Mouse (Mus musculus) adrenal gland, adult 8-10 months (tissue): Measurements from ENCODE around the gene Hyal1. TPM values are rescaled to one million over a fixed set of nuclear protein-coding genes. Genes with fewer than 3 reads are reported as not detected.
A peak's percentile ranks its signal among the peaks of the same experiment; 100 is the strongest.

ENCODE experiments used
- DNase-seq: peaks from one replicate; pipeline ENCODE4 v3.0.0; 2022
- total RNA-seq, 4 experiments: library from RNA; stranded (reverse); gene quantifications; 2 replicates each; pipeline ENCODE4 v1.2.4; 2022

The Hyal1 gene
- total RNA-seq, 4 experiments from 2014 or later = 7.7 to 14.2 (median 9.3) TPM

DNA sequence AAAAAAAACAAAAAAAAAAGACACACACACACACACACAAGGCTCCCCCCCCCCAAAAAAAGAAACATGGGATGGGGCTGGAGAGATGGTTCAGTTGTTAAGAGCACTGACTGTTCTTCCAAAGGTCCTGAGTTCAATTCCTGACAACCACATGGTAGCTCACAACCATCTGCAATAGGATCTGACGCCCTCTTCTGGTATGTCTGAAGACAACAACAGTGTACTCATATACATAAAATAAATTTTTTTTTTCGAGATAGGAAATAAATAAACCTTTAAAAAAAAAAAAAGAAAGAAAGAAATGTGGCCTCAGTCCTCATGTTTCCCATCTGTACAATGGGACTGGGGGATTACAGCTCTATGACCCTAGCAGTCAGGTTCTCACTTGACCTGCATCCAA, 40.7 kb downstream of the Hyal1 start:
- no peak for DNase-seq

DNA sequence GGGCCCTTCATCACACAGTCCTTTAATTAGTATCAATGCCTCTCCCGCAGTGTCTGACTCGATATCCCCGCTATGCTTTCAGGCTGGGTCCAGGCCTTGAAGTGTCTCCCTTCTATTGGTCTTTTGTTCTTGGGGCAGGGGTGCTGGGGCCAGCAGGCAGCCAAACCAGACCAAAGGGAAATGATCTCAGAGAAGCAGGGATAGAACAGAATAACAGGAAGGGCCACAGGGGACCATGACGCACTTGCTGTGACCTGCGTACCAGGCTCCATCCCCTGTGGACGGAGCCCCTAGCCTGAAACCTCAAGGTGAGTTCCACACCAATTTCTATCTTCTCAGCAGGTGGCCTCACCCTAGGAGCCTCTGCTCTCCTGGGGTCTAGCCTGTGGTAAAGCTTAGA, 41.4 kb downstream of the Hyal1 start:
- no peak for DNase-seq

DNA sequence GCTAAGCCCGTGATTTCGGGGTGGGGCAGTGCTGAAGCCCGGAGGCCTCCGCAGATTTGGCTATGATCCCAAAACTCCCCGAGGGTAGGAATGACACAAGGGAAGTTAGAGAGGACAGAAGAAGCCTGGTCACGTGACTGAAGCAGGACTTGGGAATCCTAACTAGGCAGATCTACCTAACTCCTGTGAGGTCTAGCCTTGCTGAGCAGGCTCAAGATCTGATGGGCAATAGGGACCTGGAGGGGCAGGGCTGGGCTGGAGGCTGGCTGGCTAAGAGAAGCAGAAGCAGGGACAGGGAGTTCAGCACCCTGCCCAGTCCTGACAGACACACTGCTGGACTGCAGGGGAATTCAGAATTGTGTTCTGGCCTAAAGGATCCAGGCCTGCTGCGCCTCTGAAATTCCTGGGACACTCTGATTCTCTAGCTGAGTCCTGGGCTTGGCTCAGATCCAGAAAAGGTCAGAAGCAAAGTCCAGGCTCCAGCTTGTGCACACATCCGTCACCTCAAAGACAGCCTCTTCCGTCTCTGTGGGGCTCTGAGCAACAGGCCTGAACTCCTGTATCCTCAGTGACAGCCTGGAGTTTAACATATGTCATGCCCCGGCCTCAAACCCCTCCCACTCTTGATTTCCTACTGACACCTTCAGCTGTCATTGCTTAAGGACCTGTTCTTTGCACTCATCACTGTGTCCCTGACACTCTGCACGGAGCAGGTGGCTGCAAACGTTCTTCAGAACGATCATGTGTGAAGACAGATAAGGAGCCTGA, 42.2 kb downstream of the Hyal1 start:
- peak; percentile 59 for DNase-seq

DNA sequence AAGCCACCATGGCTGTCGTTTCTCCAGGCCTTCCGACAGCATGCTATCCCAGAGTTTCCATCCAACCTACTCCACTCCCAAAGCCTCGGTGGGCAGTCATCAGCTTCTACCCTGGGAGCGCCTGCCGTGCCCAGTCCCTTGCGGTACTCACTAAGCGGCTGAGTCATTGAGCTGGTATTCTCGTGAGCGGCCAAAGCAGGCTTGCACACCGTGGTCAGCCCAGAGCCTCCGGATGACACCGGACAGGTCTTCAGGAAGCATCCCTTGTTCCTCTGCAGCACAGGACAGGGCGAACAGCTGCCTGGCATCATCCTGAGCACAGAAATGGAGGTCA, 42.8 kb downstream of the Hyal1 start:
- no peak for DNase-seq

DNA sequence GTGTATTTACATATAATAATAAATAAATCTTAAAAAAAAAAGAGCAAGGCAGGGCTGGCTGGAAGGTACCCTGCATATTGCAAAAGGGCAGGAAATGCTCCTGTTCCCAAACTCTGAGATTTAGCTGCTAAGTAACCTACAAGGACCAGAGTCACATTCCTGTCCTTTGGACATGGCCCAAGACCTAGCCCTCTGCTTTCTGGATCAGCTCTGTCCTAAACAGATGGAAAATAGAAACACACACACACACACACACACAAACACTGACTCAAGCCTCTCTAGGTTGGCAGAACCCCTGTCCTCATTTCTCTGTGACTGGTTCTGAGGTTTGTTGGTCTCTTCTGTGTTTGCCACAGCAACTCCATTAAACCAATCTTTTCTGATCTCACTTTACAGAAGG, 44.2 kb downstream of the Hyal1 start:
- DNase-seq = no peak

DNA sequence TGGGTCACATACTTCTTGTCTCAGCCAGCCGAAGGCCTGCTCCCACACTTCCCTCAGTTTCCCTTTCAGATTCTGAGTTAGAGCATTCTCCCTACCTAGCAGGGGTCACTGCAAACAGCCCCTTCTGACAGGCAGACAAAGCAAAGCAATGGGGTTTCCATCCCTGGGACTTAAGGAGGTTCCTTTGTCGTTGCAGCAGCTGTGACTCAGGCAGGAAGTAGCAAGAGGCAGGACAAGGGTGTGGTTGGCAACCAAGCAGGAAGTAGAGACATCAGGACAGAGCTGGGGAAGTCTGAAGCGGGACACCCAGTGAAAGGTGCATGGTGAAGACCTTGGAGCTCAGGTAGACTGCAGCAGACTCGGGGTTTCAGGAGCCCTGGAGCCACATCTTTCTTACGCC, 47.8 kb downstream of the Hyal1 start:
- DNase-seq = no peak

DNA sequence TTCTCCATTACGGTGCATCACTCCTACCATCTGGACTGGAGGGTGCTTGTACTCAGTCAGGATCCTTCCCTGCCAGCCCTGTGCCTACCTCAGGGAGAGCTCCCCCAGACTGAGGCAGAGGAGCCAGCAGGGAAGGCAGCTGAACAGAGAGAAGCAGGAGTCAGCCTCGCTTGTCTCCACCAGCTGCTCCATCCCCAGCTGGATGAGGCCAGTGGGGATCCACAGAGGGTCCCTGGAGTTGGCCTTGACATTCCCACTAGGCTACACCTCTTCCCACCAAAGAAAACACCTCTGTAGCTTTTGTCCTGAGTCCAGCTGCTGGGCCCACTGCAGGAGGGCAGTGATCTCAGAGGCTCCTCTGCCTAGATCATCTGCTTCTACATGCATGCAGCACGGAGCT, 48.2 kb downstream of the Hyal1 start:
- no peak for DNase-seq

DNA sequence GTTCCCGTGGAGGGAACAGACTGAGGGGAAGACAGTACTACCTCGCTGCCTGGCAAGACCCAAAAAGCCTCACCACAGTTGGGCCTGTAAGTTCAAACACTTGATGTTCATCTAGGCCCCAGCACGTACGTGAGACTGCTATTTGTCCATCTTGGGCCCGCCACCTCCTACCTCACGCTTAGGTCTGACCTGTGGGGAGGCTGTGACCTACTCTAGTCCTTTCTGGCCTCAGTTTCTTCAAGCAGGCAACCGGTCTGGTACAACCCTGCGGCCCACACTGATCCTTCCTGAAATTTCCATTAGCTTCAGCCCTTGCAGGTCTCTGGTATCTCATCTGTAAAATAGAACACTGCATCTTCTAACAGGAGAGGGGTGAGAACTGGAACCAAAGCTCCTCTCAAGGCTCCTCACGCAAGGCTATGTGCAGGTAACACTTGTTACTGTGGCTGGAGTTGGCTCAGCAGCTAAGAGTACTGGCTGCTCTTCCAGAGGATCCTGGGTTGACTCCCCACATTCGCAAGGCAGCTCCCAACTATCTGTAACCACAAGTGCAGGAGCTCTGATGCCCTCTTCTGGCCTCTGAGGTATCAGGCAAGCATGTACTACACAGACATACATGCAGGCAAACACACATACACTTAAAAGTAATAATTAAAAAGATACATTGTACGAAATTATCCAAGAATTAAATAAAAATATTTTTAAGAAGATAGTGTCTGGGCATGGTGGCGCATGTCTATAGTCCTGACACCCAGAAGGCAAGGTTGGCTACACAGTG, 48.8 kb downstream of the Hyal1 start:
- no peak for DNase-seq

DNA sequence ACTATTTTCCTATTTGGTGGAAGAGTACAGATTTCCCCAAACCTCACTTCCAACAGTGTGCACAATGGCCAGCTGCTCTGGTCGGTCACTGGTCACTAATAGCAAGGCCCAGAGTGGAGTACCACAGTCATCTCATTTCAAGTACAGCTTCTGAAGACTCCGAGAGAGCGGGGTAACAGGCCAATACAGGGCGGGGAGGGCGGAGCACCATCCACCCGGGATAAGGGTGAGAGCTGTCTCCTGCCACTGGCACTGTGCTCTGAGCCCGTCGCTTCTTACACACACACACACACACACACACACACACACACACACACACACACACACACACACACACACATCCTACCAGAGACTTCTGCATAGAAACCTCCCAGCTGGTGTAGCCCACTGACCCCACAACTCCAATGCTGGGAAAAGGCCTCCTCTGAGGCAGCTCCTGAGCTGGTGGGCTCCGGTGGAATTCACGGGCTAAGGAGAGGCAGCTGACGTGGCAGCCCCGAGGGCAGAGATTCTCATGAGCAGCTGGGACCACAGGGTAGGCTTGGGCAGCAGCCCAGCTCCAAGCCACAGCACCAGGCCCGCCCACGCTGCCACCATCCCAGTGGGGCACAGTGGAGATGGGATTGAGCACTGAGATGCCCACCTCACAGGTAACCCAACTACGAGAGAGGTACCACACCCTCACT, 49.6 kb downstream of the Hyal1 start:
- DNase-seq = no peak

DNA sequence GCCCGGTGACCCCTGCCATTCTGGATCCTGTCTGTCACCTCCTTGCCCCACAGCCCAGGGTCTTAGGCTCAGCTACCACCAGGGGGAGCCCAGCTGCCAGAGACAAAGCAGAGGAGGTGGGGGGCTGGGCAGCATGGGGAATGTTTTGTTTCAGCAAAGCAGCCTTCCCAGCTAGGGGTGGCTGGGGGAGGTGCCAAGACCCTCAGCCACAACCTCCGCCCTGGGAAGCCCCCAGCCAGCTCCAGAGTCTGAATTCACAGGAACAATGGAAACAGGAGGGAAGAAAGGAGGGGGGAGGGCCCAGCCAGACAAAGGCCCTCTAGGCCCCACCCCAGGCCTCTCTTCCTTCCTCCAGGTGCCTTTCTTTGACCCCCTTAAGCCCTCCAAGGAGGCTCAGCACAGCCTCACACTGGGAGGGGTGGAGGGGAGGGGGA, 50.1 kb downstream of the Hyal1 start:
- DNase-seq = peak; percentile 61

DNA sequence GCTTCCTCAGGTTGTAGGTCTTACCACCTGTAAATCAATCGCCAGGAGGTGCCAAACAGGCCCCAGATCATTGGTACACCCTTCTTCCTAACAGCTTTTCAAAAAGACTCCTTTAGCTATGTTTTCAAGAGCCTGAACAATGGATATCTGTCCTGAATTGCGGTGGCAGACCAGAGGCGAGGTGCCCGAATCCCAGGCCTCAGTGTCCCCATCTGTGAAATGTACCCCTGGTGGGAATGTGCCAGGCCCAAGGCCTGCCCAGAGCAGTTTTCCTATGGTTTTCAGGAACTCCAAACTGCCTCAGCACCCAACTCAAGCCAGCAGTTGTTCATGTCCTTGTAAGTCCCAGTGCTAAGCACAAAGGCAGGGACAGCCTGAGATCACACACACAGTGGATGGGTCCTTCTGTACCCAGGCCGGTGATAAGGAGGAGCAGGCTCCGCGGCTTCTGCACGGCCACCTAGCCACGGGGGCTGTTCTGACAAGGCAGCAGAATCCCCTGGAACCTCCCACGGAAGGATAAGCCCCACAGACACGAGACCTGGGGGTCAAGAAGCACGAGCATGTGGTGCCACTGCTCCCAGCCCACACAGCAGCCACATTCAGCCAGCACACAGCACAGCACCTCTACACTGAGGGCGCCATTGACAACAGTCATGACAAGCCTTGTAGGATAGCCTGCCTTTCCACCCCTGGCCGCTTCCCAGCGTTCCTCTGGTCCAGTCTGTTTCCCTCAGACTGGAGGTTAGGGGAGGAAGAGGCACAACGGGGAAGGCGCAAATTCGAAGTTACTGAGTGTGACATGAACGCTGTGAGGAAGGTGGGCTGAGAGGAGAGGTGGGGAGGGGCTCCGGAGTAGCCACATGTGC, 50.9 kb downstream of the Hyal1 start:
- DNase-seq = no peak

DNA sequence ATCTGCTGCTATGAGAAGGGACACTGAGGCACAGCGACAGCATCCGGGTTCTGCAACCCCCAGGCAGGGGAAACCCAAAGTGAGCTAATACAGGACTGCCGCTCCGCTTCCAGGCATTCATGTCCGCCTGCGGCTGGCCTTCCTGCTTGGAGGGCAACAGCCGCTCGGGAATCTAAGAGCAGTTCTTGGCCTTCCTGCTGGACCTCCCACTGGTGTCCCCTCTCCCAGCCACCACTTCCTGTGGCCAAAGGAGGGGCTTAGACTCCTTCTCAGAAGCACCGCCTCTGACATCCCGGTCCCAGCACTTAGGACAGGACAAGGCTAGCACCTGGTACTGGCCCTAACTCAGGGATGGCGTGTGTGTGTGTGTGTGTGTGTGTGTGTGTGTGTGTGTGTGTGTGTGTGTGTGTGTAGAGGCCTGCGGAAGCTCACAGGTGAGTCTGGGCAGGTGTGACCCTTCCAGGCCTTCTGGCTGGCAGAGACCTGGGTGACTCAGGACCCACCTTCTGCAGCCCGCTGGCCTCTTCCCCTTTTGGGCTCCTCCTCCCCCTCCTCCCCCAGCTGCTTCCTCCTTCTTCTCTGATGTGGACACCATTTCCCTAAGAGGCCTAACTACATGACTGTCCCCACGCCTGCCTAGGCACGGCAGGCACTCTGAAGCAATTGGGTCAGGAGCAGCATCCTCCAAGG, 52.1 kb downstream of the Hyal1 start:
- no peak for DNase-seq

DNA sequence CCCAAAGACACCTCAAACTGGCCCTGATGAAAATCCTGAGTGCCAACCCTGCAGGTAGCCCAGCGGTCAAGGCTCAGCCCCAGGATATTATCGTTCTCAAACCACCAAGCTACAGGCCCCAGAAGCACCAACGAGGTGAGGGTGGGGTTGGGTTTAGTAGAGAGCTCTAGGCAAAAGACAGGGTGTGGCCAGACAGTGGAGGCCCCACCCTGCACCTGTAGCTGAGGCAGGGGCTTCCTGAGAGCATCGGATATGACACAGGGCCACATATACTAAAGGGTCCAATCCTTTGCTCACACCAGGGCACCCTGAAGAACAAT, 52.6 kb downstream of the Hyal1 start:
- DNase-seq = no peak

DNA sequence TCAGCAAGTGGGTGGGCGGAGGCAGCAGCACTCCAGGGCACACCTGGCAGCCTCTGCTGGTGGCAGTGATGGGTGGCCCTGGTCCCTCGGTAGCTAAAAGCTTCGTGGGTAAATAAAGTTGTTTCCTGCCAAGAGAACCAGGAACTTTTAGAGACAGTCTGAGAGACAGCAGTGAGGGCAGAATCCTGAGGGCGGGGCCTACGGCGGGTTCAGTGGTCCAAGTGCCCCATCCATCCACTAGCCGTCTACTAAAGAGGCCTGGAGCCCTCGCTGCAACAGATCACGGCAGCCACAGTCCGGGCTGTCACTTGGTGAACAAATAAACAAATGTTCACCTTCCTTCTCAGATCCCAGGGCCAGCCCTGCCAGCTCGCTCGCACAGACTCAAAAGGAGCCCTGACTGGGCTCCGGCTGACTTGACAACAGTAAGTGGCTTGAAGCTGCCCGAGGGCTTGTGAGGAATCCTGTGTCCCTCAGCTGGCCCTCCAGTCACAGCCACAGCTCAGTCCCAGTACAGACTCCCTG, 53.2 kb downstream of the Hyal1 start:
- DNase-seq = no peak

DNA sequence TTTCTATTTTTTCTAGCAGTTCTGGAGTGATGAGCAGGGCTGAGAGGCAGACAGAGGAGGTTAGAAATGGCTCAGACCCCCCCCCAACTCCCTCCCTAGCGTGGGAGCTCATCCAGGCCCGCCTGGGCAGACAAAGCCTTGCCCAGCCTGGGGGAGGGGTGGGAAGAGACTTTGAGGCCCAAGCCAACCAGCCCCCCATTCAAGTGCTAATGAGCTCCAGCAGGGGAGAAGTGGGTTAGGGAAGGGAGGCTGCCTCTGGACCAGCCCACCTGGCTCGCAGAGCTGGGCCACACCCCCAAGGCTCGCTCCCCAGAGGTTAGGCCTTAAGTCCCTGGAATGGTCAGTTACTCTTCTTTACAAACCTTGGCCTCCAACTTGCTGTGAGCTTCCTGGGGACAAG, 53.8 kb downstream of the Hyal1 start:
- DNase-seq = no peak

Other genes with a start within 250 kb of the Hyal1 start
- gene Hemk1, start 238.6 kb upstream of the Hyal1 start, total RNA-seq = 10 to 100 TPM; 11.6 to 19.6 (median 17.9) TPM
- gene 6430571L13Rik, start 236.3 kb upstream of the Hyal1 start, total RNA-seq = 1 to 10 TPM; 1.0 to 1.6 (median 1.3) TPM
- gene Cacna2d2, start 177.3 kb upstream of the Hyal1 start, total RNA-seq = 10 to 100 TPM in 2 of 4 experiments, 1 to 10 TPM in 2; 9.1 to 17.3 (median 11.7) TPM
- gene Tmem115, start 43.0 kb upstream of the Hyal1 start, total RNA-seq = 10 to 100 TPM; 41.7 to 51.9 (median 46.5) TPM
- 10 to 100 TPM; 21.1 to 28.3 (median 25.1) TPM for gene Cyb561d2, start 34.7 kb upstream of the Hyal1 start, total RNA-seq
- gene Nprl2, start 34.7 kb upstream of the Hyal1 start, total RNA-seq = 10 to 100 TPM; 30.3 to 35.9 (median 32.0) TPM
- gene Zmynd10, start 29.6 kb upstream of the Hyal1 start, total RNA-seq = 1 to 10 TPM in 1 of 4 experiments, under 1 TPM in 2, not detected in 1; 0.41 to 1.7 (median 0.62) TPM
- 10 to 100 TPM; 16.1 to 33.1 (median 26.2) TPM for gene Rassf1, start 25.4 kb upstream of the Hyal1 start, total RNA-seq
- gene Tusc2, start 13.7 kb upstream of the Hyal1 start, total RNA-seq = 10 to 100 TPM; 55.1 to 64.1 (median 61.8) TPM
- 10 to 100 TPM; 27.3 to 47.0 (median 36.3) TPM for gene Hyal2, start 9.0 kb upstream of the Hyal1 start, total RNA-seq
- 10 to 100 TPM; 15.3 to 20.1 (median 17.0) TPM for gene Naa80, start 2.0 kb downstream of the Hyal1 start, total RNA-seq
- 1 to 10 TPM; 1.5 to 2.3 (median 2.0) TPM for gene Hyal3, start 3.9 kb downstream of the Hyal1 start, total RNA-seq
- gene Ifrd2, start 10.7 kb downstream of the Hyal1 start, total RNA-seq = 10 to 100 TPM; 36.7 to 49.1 (median 39.8) TPM
- gene Sema3b, start 32.3 kb downstream of the Hyal1 start, total RNA-seq = 1 to 10 TPM; 5.0 to 7.7 (median 6.2) TPM
- gene Gnai2, start 58.4 kb downstream of the Hyal1 start, total RNA-seq = 100 to 1,000 TPM; 229 to 382 (median 295) TPM
- gene Slc38a3, start 92.6 kb downstream of the Hyal1 start, total RNA-seq = 1 to 10 TPM in 1 of 4 experiments, under 1 TPM in 3; 0.31 to 2.2 (median 0.74) TPM
- under 1 TPM in 1 of 4 experiments, not detected in 3; 0.74 TPM for gene Gnat1, start 102.8 kb downstream of the Hyal1 start, total RNA-seq
- gene Sema3f, start 133.5 kb downstream of the Hyal1 start, total RNA-seq = 10 to 100 TPM; 25.0 to 41.2 (median 29.8) TPM
- gene Rbm5, start 194.1 kb downstream of the Hyal1 start, total RNA-seq = 100 to 1,000 TPM in 2 of 4 experiments, 10 to 100 TPM in 2; 91.2 to 204 (median 127) TPM